9 mouse cellular contexts compared by ENCODE assay signal in the genomic region with DNA sequence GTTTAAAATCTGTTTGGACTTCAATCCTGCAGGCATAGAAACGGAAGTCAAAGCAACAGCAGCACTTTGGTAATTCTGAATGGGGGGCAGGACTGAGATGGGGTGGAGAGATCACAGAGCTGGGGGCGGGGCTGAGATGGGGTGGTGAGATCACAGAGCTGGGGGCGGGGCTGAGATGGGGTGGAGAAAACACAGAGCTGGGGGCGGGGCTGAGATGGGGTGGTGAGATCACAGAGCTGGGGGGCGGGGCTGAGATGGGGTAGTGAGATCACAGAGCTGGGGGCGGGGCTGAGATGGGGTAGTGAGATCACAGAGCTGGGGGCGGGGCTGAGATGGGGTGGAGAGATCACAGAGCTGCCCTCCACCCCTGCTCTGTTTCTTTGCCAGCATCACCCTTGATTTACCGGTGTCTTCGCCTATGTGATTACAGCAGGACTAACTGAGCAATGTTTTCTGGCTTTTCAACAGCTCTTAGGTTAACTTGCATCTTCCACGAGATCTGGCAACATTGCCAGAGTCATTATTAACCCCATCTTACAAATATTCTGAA. TPM values are rescaled to one million over a fixed set of nuclear protein-coding genes. Genes with fewer than 3 reads are reported as not detected.
DNase-seq lines count a peak whose midpoint lies in the region; ATAC-seq and TF ChIP-seq lines count a peak whose summit lies in the region.
"Had no signal": no experiment of that assay in that cellular context is flagged by ENCODE, and none has a peak within 500 bp of the region (broad histone marks: within the 10 kb centered on the region; RNA-seq: fewer than 3 reads in every experiment).

No protein-coding gene starts in this region.

- no peaks in the 10 kb centered on the region for H3K9me3 ChIP-seq in heart, embryonic 15.5 days (replicated peaks)
- H3K9me3 ChIP-seq in heart, embryonic 12.5 days (replicated peaks), result no peaks in the 10 kb centered on the region
- no peaks in the 10 kb centered on the region for H3K9me3 ChIP-seq in kidney, postnatal 0 days (replicated peaks; ENCODE audit: low read length)
- no peaks in the 10 kb centered on the region for H3K9me3 ChIP-seq in midbrain, postnatal 0 days (ENCODE audit: low read length)

- H3K4me1 ChIP-seq in heart, embryonic 15.5 days (replicated peaks), result no peaks in the 10 kb centered on the region
- no peaks in the 10 kb centered on the region for H3K4me1 ChIP-seq in heart, embryonic 12.5 days (replicated peaks)
- H3K4me1 ChIP-seq in kidney, postnatal 0 days (replicated peaks; ENCODE audit: insufficient read depth, low read length), result 0 out of 2 replicates have a peak, but pooled peaks cover 5% of the 10 kb centered on the region
- H3K4me1 ChIP-seq in midbrain, postnatal 0 days (ENCODE audit: insufficient read depth, low read length), result no peaks in the 10 kb centered on the region; the same call in 1 of the 2 replicates

- no peak overlapping the region for H3K27ac ChIP-seq in heart, embryonic 15.5 days
- H3K27ac ChIP-seq in heart, embryonic 12.5 days (ENCODE audit: poor library complexity, severe bottlenecking), result no peak overlapping the region
- peak overlapping the region; percentile 32; the same call in 1 of the 2 replicates for H3K27ac ChIP-seq in kidney, postnatal 0 days
- no peak overlapping the region for H3K27ac ChIP-seq in midbrain, postnatal 0 days (ENCODE audit: low read depth, low read length)

- ATAC-seq in heart, embryonic 15.5 days (replicated peaks; ENCODE audit: insufficient number of reproducible peaks, insufficient read depth, low FRiP score, low read depth), result no peak
- ATAC-seq in heart, embryonic 12.5 days (ENCODE audit: insufficient number of reproducible peaks, low FRiP score), result no peak
- ATAC-seq in kidney, postnatal 0 days (replicated peaks; ENCODE audit: low FRiP score, low read depth), result 0 out of 2 replicates have a peak, but pooled peaks have one; percentile 22
- peak; percentile 49 for ATAC-seq in megakaryocyte progenitor cell, adult 5-6 weeks (replicated peaks; ENCODE audit: poor library complexity)
- ATAC-seq in midbrain, postnatal 0 days (ENCODE audit: low FRiP score), result no peak

- WGBS in heart, embryonic 15.5 days, result 11% methylated on average over 9 of the region's 10 CpGs
- WGBS in heart, embryonic 12.5 days, result 18% methylated on average over 10 of the region's 10 CpGs
- 14% methylated on average over 10 of the region's 10 CpGs for WGBS in kidney, postnatal 0 days
- WGBS in midbrain, postnatal 0 days, result 15% methylated on average over 10 of the region's 10 CpGs

- no peak for TF ChIP-seq CTCF in brain, embryonic 14.5 days (IDR thresholded peaks at IDR 0.05; ENCODE audit: borderline replicate concordance, extremely low read depth, insufficient read depth, insufficient read length)
- TF ChIP-seq CTCF in kidney, postnatal 0 days (IDR thresholded peaks at IDR 0.05; ENCODE audit: low read depth), result no peak
- no peak for TF ChIP-seq CTCF in midbrain, postnatal 0 days (IDR thresholded peaks at IDR 0.05)

- TF ChIP-seq POLR2A in brain, embryonic 14.5 days (IDR thresholded peaks at IDR 0.05; ENCODE audit: borderline replicate concordance, extremely low read depth, insufficient read depth, insufficient read length, poor library complexity, severe bottlenecking), result no peak

- H3K4me2 ChIP-seq in heart, embryonic 15.5 days, result 0 out of 2 replicates have a peak overlapping the region, but pooled peaks have one; percentile 6
- no peak overlapping the region for H3K4me2 ChIP-seq in heart, embryonic 12.5 days
- H3K4me2 ChIP-seq in kidney, postnatal 0 days (ENCODE audit: low read length), result peak overlapping the region; percentile 32
- H3K4me2 ChIP-seq in midbrain, postnatal 0 days (ENCODE audit: low read depth, low read length, poor library complexity, severe bottlenecking), result no peak overlapping the region

- DNase-seq in brain, embryonic 14.5 days (ENCODE audit: low read depth), result peak; percentile 31
- peak; percentile 67 for DNase-seq in kidney, postnatal 0 days (ENCODE audit: low spot score)
- peak; percentile 73 to 75 for DNase-seq in thymus, postnatal 10 days (ENCODE audit: low spot score in 2 of 2)
- no peak for DNase-seq in adipocyte (ENCODE audit: low spot score)
- no peak for DNase-seq in midbrain, postnatal 0 days (ENCODE audit: low spot score)

- H3K4me3 ChIP-seq in heart, embryonic 15.5 days, result no peak overlapping the region
- H3K4me3 ChIP-seq in heart, embryonic 12.5 days, result no peak overlapping the region
- no peak overlapping the region for H3K4me3 ChIP-seq in kidney, postnatal 0 days (replicated peaks; ENCODE audit: low read depth, low read length)
- no peak overlapping the region for H3K4me3 ChIP-seq in midbrain, postnatal 0 days (ENCODE audit: low read depth, low read length)

- no peaks in the 10 kb centered on the region for H3K36me3 ChIP-seq in heart, embryonic 15.5 days
- H3K36me3 ChIP-seq in heart, embryonic 12.5 days, result no peaks in the 10 kb centered on the region
- H3K36me3 ChIP-seq in kidney, postnatal 0 days (ENCODE audit: insufficient read depth, low read length), result no peaks in the 10 kb centered on the region
- no peaks in the 10 kb centered on the region for H3K36me3 ChIP-seq in midbrain, postnatal 0 days (ENCODE audit: insufficient read depth, low read length)

- H3K9ac ChIP-seq in heart, embryonic 15.5 days, result no peak overlapping the region
- no peak overlapping the region for H3K9ac ChIP-seq in heart, embryonic 12.5 days
- H3K9ac ChIP-seq in kidney, postnatal 0 days (ENCODE audit: low read depth, low read length), result no peak overlapping the region
- no peak overlapping the region for H3K9ac ChIP-seq in midbrain, postnatal 0 days (replicated peaks; ENCODE audit: low read length, poor library complexity, severe bottlenecking)

- H3K27me3 ChIP-seq in heart, embryonic 15.5 days, result 0 out of 2 replicates have a peak, but pooled peaks cover 3% of the 10 kb centered on the region
- H3K27me3 ChIP-seq in heart, embryonic 12.5 days (replicated peaks), result peaks cover 15% of the 10 kb centered on the region; the same call in 1 of the 2 replicates
- no peaks in the 10 kb centered on the region for H3K27me3 ChIP-seq in kidney, postnatal 0 days (ENCODE audit: insufficient read depth, low read length)
- no peaks in the 10 kb centered on the region for H3K27me3 ChIP-seq in midbrain, postnatal 0 days (ENCODE audit: insufficient read depth, low read length)

RNA-seq across cellular contexts. Expression of gene Kcnmb1, which starts 30.9 kb away (rescaled TPM):
- 1.3 and 1.5 TPM in 2 replicates for polyA plus RNA-seq in heart, embryonic 15.5 days (2015; fragmentation: Nextera tagmentation; extraction: Ambion mirVana)
- polyA plus RNA-seq in heart, embryonic 12.5 days (2016; fragmentation: Nextera tagmentation; extraction: Ambion mirVana), result 4.6 and 4.7 TPM in 2 replicates
- polyA plus RNA-seq in brain, embryonic 14.5 days (2012; rRNA removed), result 0.09 and 0.23 TPM in 2 replicates
- 0.54 and 0.89 TPM in 2 replicates for polyA plus RNA-seq in kidney, postnatal 0 days (2015; fragmentation: Nextera tagmentation; extraction: Ambion mirVana)
- total RNA-seq in megakaryocyte progenitor cell, adult 5-6 weeks (2015), result not detected in 2 replicates
- total RNA-seq in megakaryocyte progenitor cell, adult 5-6 weeks (2017), result not detected in 2 replicates
- 0.11 TPM in 1 of 2 replicates, not detected in the other for total RNA-seq in midbrain, postnatal 0 days (2014; rRNA removed)
- 0.07 and 0.20 TPM in 2 replicates for polyA plus RNA-seq in midbrain, postnatal 0 days (2015; fragmentation: Nextera tagmentation; extraction: Ambion mirVana)
- total RNA-seq: liver, adult 2 months had no signal

Comparison
In these comparisons a context has a peak if more than half of its experiments do, and no peak if none do; other contexts are left out.
1. H3K4me2 ChIP-seq: peak in heart, embryonic 15.5 days (single experiment) and kidney, postnatal 0 days (single experiment); none in heart, embryonic 12.5 days (single experiment) and midbrain, postnatal 0 days (single experiment).
2. ATAC-seq: peak in kidney, postnatal 0 days (single experiment) and megakaryocyte progenitor cell, adult 5-6 weeks (single experiment); none in heart, embryonic 15.5 days (single experiment), heart, embryonic 12.5 days (single experiment) and midbrain, postnatal 0 days (single experiment).
3. DNase-seq: peak in brain, embryonic 14.5 days (single experiment), kidney, postnatal 0 days (single experiment) and thymus, postnatal 10 days (2 of 2); none in adipocyte (single experiment) and midbrain, postnatal 0 days (single experiment).